In the genomic region with DNA sequence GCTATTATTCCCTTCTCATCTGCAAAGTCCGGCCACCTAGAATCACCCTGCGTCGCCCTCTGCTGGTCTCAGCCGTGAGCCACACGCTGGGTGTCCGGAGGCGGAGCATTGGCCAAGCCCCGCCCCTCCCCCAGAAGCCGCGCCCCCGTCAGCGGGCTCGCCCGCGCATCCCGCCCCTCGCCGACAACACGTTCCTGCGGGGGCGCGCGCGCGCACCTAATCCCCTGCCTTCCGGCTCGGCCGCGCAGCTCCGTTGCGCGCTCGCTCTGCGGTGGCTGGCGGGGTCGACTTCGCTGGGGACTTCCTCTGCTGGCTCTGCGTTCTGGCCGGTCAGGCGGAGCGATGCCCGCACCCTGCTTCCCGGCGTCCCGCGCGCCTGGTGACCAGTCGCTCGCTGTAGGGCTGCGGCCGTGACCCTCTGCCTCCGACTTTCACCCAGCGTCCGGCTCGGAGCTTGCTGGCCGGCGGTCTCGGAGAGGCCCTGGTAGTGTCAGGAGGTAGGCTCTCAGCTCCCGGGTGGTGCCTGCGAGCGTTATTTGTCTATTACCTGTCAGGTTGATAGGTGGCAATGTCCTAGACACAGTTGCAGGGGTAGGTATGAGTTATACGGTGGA, we compare ENCODE assay signal across 7 mouse cellular contexts. TPM values are rescaled to one million over a fixed set of nuclear protein-coding genes. Genes with fewer than 3 reads are reported as not detected.
A peak's percentile ranks its signal among the peaks of the same experiment; 100 is the strongest.
DNase-seq lines count a peak whose midpoint lies in the region; ATAC-seq lines count a peak whose summit lies in the region.

A gene (plus strand): TSS at position 186 of the 614 bp plus-strand sequence.

- DNase-seq in adrenal gland, adult 8-10 months = peak; percentile 79
- peak; percentile 93 for DNase-seq in embryo, embryonic 9.5 days (ENCODE audit: extremely low spot score)
- DNase-seq in kidney, adult 11 months = peak; percentile 85
- peak; percentile 97 for DNase-seq in limb, embryonic 10.5 days (ENCODE audit: low spot score)
- peak; percentile 78 for DNase-seq in spleen, adult 12 weeks (ENCODE audit: low spot score)

- peak within 1 kb of the TSS; percentile 80 for H3K4me3 ChIP-seq in limb, embryonic 10.5 days
- H3K4me3 ChIP-seq in midbrain, embryonic 13.5 days (replicated peaks) = peak within 1 kb of the TSS; percentile 80

- H3K36me3 ChIP-seq in limb, embryonic 10.5 days = peaks cover 9% of the 10 kb centered on the region
- H3K36me3 ChIP-seq in midbrain, embryonic 13.5 days = no peaks in the 10 kb centered on the region

- H3K27ac ChIP-seq in limb, embryonic 10.5 days = peak within 1 kb of the TSS; percentile 94
- peak within 1 kb of the TSS; percentile 88 for H3K27ac ChIP-seq in midbrain, embryonic 13.5 days

- no peaks in the 10 kb centered on the region for H3K27me3 ChIP-seq in limb, embryonic 10.5 days (ENCODE audit: low read depth, poor library complexity, severe bottlenecking)
- no peaks in the 10 kb centered on the region for H3K27me3 ChIP-seq in midbrain, embryonic 13.5 days

- no peaks in the 10 kb centered on the region for H3K9me3 ChIP-seq in limb, embryonic 10.5 days (replicated peaks)
- H3K9me3 ChIP-seq in midbrain, embryonic 13.5 days = no peaks in the 10 kb centered on the region

- ATAC-seq in granulocyte monocyte progenitor cell, adult 5-6 weeks (replicated peaks; ENCODE audit: poor library complexity, severe bottlenecking) = peak; percentile 96
- ATAC-seq in midbrain, embryonic 13.5 days = peak; percentile 98

- H3K4me2 ChIP-seq in midbrain, embryonic 13.5 days (replicated peaks) = peak within 1 kb of the TSS; percentile 68

- H3K9ac ChIP-seq in midbrain, embryonic 13.5 days (replicated peaks) = peak within 1 kb of the TSS; percentile 90

- peaks cover 4% of the 10 kb centered on the region; the same call in 1 of the 2 replicates for H3K4me1 ChIP-seq in limb, embryonic 10.5 days
- peaks cover 7% of the 10 kb centered on the region; the same call in 1 of the 2 replicates for H3K4me1 ChIP-seq in midbrain, embryonic 13.5 days (replicated peaks)

- 1% methylated on average over 62 of the region's 62 CpGs for WGBS in limb, embryonic 10.5 days
- 1% methylated on average over 62 of the region's 62 CpGs for WGBS in midbrain, embryonic 13.5 days

RNA-seq across cellular contexts. Expression of the gene that starts here (rescaled TPM):
- total RNA-seq in adrenal gland, adult 8-10 months (2022) = 10 to 100 TPM; 17.3 to 24.4 (median 20.9) TPM
- 5.0 and 12.6 TPM in 2 replicates for total RNA-seq in granulocyte monocyte progenitor cell, adult 5-6 weeks (2014; fragmentation: Nextera tagmentation)
- 17.1 and 21.7 TPM in 2 replicates for total RNA-seq in granulocyte monocyte progenitor cell, adult 5-6 weeks (2017)
- 7.4 and 10.2 TPM in 2 replicates for polyA plus RNA-seq in limb, embryonic 10.5 days (2016; fragmentation: Nextera tagmentation; extraction: Ambion mirVana)
- polyA plus RNA-seq in midbrain, embryonic 13.5 days (2015; fragmentation: Nextera tagmentation; extraction: Ambion mirVana) = 11.1 and 11.5 TPM in 2 replicates

Comparison
In these comparisons a context has a peak if more than half of its experiments do, and no peak if none do; other contexts are left out.
1. Peak in every context shown above with its lines: DNase-seq, ATAC-seq, H3K4me3 ChIP-seq and H3K27ac ChIP-seq.